Mouse (Mus musculus) gastrocnemius, postnatal 25 days (tissue): Measurements from ENCODE around the gene 4933409G03Rik. TPM values are rescaled to one million over a fixed set of nuclear protein-coding genes. Genes with fewer than 3 reads are reported as not detected.
"Not testable (repeated sequence)": the region's sequence is repeated elsewhere in the genome, so short reads cannot be mapped to it uniquely, and the experiment has no call there.

Experiments used
- DNase-seq: peaks from one replicate; pipeline ENCODE4 v3.0.0; 2022
- long read RNA-seq, 2 experiments: library from polyadenylated mRNA; stranded (forward); transcript quantifications; one replicate each; pipeline ENCODE4 v2.0.0; 2021
- total RNA-seq, 2 experiments: library from RNA; stranded (reverse); gene quantifications; 1 replicate in 1 of 2; 2 replicates in 1 of 2; pipeline ENCODE4 v1.2.3; 2021

Gene 4933409G03Rik
- not detected for total RNA-seq
- long read RNA-seq, experiment 1 = 0 reads
- long read RNA-seq, experiment 2 = 0 reads

DNA sequence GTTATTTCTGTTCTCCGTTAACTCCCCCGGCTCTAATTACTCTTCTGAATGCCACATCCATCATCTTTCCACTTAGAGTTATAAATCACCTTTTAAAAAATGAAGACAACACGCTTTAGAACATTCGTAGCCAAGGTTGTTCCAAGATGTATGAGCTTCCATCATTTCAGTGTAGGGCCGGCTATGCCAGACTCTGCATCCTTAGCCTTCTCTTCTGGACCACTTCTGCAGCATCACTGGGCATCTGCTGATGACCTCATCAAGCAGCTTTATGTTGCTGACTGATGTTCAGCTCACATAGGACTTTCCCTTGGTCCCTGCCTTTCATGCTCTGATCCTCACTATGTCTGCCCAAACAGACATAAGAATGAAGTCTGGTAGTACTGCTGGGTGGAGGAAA lies at the start of gene 4933409G03Rik:
TSS of gene 4933409G03Rik (plus strand) at position 301 of the 400 bp plus-strand sequence.
- DNase-seq = no peak

DNA sequence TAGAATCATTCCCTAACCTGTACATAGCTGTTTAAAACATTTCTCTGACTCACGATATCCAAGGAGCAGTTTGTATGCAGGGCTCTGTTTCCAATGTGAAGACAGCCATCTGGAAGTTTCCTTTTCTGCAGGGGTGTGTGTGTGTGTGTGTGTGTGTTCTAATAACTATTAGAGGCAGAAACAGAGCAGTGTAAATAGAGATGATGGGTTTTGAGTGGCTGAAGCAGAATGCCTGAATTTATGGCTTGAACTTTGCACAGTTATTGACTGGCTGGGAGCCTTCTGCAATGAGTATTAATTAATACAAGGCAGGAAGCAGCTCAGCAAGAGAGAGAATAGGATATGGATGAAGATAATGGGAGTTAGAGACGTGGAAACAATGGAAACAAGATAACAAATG lies 38.0 kb upstream of the 4933409G03Rik start:
- DNase-seq = no peak

DNA sequence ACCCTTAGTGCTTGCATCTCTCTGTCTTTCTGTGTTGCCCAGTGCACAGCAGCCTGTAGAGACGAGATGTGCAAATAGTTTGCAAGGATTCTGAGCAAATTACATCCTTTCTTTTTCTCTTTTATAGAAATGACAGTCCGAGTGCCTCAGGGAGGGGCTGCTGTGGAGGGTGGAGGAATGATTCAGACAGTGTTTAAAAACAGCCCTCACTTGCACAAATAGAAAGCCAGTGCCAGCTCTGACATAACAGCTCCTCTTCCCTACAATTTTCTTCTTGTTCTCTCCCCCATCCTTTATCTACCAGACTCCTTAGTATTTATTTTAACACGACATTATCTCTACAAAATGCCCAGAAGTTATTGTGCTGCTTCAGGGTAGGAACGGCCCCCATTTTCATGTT lies 21.4 kb upstream of the 4933409G03Rik start:
- DNase-seq = no peak

DNA sequence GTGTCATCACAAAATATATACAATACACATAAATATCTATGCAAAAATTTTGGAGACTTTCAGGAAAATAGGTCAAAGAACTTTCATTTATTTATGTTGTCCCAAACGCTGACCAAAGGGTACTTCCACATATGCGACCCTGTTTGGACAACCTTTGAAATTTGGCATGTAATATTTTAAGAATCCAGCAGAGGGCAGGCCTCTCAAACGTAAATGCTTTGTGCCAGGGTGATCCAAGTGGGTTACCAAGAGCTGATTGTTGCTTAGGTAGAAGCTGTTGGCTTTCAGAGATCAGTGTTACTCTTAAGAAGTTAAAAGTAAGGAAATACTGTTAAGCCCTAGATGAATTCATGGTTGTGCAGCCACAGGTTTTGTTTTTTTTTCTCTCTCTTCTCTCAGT lies 18.9 kb upstream of the 4933409G03Rik start:
- DNase-seq = no peak

DNA sequence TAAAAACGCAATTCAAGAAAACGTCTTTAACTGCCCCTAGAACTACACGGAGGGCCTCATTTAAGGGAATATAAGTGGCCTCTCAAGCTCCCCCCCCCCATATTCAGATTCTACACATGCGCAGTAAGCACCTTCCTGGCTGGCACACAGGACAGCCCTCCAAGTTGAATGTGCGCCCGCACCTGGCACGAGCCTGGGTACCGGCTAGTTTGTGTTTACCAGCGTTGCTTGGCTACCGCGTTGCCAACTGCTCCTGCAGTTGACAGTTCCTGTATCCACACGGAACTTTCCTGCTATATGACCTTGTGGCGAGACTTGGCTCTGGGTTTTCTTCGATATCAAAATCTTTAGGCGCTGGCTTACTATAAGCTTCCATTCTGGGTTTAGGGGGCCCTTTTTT lies 13.9 kb upstream of the 4933409G03Rik start:
- DNase-seq = peak; percentile 22

DNA sequence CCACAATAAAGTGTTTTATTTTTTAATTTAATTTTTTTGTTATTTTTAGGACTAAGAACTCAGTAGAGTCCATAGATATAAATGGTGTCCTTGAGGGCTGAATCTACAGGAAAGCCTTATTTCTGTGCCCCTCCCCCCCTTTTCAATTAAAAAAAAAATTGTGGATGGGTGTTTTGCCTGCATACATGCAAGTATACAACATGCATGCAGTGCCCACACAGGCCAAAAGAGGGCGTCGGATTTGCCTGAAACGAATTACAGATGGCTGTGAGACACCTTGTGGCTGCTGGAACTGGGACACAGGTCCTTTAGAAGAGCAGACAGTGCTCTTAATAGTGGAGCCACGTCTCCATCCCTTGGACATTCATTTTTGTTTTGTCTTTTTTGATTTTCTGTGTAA lies 9.9 kb upstream of the 4933409G03Rik start:
- no peak for DNase-seq

DNA sequence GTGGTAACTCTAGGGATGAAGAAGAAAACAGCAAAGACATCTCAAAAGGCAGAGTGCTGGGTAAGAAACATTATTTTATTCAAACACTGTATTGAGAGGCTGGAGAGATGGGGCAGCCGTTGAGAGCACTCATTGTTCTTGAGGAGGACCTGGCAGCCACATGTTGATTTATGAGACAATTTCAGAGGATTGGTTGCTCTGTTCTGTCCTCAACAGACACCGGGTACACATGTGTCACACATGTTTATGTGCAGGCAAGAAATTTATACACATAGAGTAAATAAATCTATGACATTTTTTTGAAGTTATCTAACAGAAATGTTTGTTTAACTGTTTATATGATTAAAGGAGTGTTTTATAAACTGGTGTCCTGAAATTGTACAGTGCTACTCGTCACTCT lies 10.6 kb downstream of the 4933409G03Rik start:
- DNase-seq = no peak

DNA sequence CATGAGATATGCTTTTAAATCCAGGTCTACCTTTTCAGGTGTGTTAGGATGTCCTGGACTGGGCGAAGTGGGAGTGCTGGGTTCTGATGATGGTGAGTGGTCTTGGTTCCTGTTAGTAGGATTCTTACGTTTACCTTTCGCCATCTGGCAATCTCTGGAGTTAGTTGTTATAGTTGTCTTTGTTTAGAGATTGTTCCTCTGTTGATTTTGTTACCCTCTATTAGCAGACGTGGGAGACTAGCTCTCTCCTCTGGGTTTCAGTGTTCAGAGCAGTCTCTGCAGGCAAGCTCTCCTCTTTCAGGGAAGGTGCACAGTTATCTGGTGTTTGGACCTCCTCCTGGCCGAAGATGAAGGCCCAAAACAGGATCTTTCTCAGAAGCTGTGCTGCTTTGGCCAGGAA lies 74.0 kb downstream of the 4933409G03Rik start, which contains the start of gene 4932414N04Rik:
TSS of gene 4932414N04Rik (plus strand) at position 301 of the 400 bp plus-strand sequence.
- DNase-seq = not testable (repeated sequence)

Other genes with a start within 250 kb of the 4933409G03Rik start
- 1 to 10 TPM; 4.7 to 4.8 TPM for gene Stk39, start 110.1 kb upstream of the 4933409G03Rik start, total RNA-seq
- not detected for gene 4932414N04Rik, start 74.1 kb downstream of the 4933409G03Rik start, total RNA-seq